Mouse (Mus musculus) kidney, adult 18-20 months (tissue): Measurements from ENCODE around the gene Nsmce1.

ENCODE experiments used
- DNase-seq: peaks from one replicate; pipeline ENCODE4 v3.0.0; 2021

The Nsmce1 gene

GRCm38 (mm10) chr7:125488706-125489105 lies 2.7 kb downstream of the Nsmce1 start:
- no peak for DNase-seq

GRCm38 (mm10) chr7:125487126-125487525 lies 4.3 kb downstream of the Nsmce1 start:
- no peak for DNase-seq

- DNase-seq = no peak
Observed at GRCm38 (mm10) chr7:125486121-125486630, 5.2 kb downstream of the Nsmce1 start.

- no peak for DNase-seq
Observed at GRCm38 (mm10) chr7:125484791-125485190, 6.6 kb downstream of the Nsmce1 start.

- DNase-seq = no peak
Observed at GRCm38 (mm10) chr7:125482886-125483285, 8.5 kb downstream of the Nsmce1 start.

GRCm38 (mm10) chr7:125482339-125482738 lies 9.1 kb downstream of the Nsmce1 start:
- DNase-seq = no peak

GRCm38 (mm10) chr7:125480518-125480917 lies 10.9 kb downstream of the Nsmce1 start:
- DNase-seq = no peak

- DNase-seq = peak; percentile 13
Observed at GRCm38 (mm10) chr7:125478391-125478984, 12.9 kb downstream of the Nsmce1 start.

- DNase-seq = peak; percentile 5
Observed at GRCm38 (mm10) chr7:125475601-125476251, 15.7 kb downstream of the Nsmce1 start.

- no peak for DNase-seq
Observed at GRCm38 (mm10) chr7:125474535-125474934, 16.9 kb downstream of the Nsmce1 start.

- DNase-seq = peak; percentile 74
Observed at GRCm38 (mm10) chr7:125471991-125472741, 19.2 kb downstream of the Nsmce1 start.

- no peak for DNase-seq
Observed at GRCm38 (mm10) chr7:125470901-125471300, 20.5 kb downstream of the Nsmce1 start.

GRCm38 (mm10) chr7:125469937-125470336 lies 21.5 kb downstream of the Nsmce1 start:
- peak; percentile 73 for DNase-seq

- DNase-seq = no peak
Observed at GRCm38 (mm10) chr7:125462200-125462599, 29.2 kb downstream of the Nsmce1 start.

- no peak for DNase-seq
Observed at GRCm38 (mm10) chr7:125453671-125454070, 37.7 kb downstream of the Nsmce1 start.

- DNase-seq = no peak
Observed at GRCm38 (mm10) chr7:125451078-125451477, 40.3 kb downstream of the Nsmce1 start.

- no peak for DNase-seq
Observed at GRCm38 (mm10) chr7:125450678-125451077, 40.7 kb downstream of the Nsmce1 start.

- peak; percentile 96 for DNase-seq
Observed at GRCm38 (mm10) chr7:125444464-125445401, 46.7 kb downstream of the Nsmce1 start, which contains the start of gene Kdm8. Gene Kdm8, plus strand, starts transcription at chr7:125444676.

GRCm38 (mm10) chr7:125444076-125444463 lies 47.3 kb downstream of the Nsmce1 start:
- DNase-seq = no peak

GRCm38 (mm10) chr7:125442323-125442722 lies 49.1 kb downstream of the Nsmce1 start:
- DNase-seq = no peak

- no peak for DNase-seq
Observed at GRCm38 (mm10) chr7:125434666-125435290, 56.6 kb downstream of the Nsmce1 start.

GRCm38 (mm10) chr7:125433874-125434273 lies 57.5 kb downstream of the Nsmce1 start:
- no peak for DNase-seq
